Mouse (Mus musculus): Measurements from ENCODE around the gene Nkg7. TPM values are rescaled to one million over a fixed set of nuclear protein-coding genes. Genes with fewer than 3 reads are reported as not detected.

Nkg7 gene
- polyA plus RNA-seq (2021; fragmentation: Nextera tagmentation): 0.92 TPM in 1 of 2 replicates, not detected in the other
- long read RNA-seq, experiment 1: 0 reads
- long read RNA-seq, experiment 2: 0 reads

DNA sequence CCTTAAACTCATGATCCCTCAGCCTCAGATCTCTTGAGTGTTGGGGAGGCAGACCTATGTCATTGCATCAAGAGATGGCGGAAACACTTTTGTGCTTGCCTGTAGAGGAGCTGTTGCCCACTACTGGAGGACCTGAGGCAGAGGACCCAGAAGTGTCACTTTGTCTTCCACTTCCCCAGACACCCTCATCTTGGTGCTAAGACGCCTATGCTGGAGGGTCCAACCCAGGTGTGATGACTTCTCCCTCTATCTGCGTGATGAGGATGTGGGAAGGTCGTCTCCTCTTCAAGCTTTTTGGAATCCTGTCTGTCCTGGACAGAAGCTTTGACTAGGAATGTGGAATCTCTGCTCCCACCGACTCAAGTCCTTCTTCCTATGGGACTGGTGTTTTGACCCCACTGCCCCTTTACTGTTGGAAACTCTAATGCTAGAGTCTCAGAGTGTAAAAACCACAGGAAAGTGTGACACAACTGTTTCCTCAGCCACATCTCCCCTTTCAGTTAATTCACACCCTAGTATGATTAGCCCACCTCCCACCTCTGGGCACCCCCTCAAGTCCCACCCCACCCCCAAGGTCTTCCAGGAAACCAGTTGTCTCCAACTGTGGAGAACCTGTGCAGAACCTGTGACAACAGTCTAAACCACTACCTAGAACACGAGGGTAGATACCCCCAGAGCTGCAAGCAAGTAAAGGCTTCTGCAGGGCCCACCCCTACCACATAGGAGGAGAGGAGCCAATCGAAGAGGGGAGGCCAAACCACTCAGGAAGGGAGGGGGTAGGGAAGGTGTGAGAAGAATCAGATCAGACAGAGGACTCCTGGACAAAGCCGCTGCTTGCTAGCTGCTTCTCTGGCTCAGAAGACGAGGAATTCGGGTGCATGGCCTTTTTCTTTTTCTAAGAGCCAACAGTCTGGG lies at the start of gene Nkg7:
TSS of gene Nkg7 (plus strand) at position 733 of the 915 bp plus-strand sequence.

GRCm38 (mm10) chr7:43408131-43408553 lies 28.7 kb upstream of the Nkg7 start, which contains the start of gene Siglecg:
TSS of gene Siglecg (plus strand) at chr7:43408204.

DNA sequence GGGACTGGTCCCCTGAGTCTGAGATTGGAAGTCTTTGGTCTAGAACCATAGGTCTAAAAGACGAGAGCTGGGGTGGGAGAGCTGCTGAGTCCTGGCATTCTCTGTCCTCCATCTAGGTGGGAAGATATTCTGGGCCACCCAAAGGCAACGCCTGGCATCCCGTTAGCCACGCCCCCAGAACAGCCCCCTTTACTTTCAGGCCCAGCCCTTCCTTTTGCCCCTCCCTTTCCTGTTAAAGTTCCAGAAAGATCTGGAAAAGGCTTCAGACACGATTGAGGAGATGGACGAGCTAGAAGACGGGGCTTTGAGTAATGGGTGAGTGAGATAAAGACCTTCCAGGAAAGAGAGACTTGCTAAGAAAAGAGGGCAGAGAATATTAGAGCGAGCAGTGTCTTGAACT lies 9.5 kb upstream of the Nkg7 start, which contains the start of gene Lim2:
TSS of gene Lim2 (plus strand) at position 265 of the 400 bp plus-strand sequence.

DNA sequence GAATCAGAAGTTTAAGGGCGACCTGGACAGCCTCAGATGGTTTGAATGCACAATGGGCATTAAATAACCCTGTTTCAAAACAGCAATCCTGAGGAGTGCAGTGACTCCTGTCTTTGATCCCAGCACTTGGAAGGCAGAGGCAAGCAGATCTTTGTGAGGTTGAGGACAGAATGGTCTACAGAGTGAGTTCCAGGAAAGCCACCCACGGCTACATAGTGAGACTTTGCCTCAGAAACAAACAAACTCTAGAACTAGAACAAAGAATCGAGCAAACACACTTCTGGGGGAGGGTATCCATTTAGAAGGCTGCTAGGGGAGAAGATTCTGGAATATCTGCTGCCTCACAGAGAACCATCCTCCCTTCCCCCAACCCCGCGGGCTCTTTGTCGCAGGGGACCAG lies 3.6 kb downstream of the Nkg7 start, which contains the start of gene Cldnd2:
TSS of gene Cldnd2 (plus strand) at position 301 of the 400 bp plus-strand sequence.

GRCm38 (mm10) chr7:43443917-43444293 lies 7.0 kb downstream of the Nkg7 start, which contains the start of the genes Etfb and Gm45233:
TSS of gene Etfb (plus strand) at chr7:43444083.
TSS of gene Gm45233 (plus strand) at chr7:43444128.

DNA sequence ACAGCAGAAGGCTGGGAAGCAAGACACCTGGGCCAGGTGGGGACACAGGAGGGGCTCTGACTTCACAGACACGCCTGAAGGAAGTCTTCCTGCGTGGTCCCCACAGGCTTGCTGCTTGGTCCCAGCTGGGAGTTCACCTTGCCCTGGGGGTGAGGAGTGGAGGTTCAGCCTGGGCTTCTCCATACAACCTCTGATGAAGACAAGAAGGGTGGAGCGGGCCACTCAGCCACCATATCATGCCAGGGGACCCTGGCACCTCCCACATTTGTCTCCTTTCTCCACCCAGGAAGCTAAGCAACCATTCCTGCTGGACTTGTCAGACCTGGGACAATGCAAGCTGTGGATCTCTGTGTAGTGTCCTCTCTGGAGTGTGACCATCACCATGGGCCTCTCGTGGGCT lies 26.0 kb downstream of the Nkg7 start, which contains the start of gene Vsig10l:
TSS of gene Vsig10l (plus strand) at position 301 of the 400 bp plus-strand sequence.

Small RNA genes lying within 50 kb of the gene (microRNA-seq; reads per million reads assigned to microRNA genes)
- gene Mir7051: 1.3 reads per million

Other genes with a start within 250 kb of the Nkg7 start
- gene Zfp715, start 123.8 kb upstream of the Nkg7 start, polyA plus RNA-seq (2021; fragmentation: Nextera tagmentation): 4.5 and 7.9 TPM in 2 replicates
- gene Siglecf, start 85.7 kb upstream of the Nkg7 start, polyA plus RNA-seq (2021; fragmentation: Nextera tagmentation): 0.54 and 0.90 TPM in 2 replicates
- 0.05 TPM in 1 of 2 replicates, not detected in the other for gene Siglecg, start 28.9 kb upstream of the Nkg7 start, polyA plus RNA-seq (2021; fragmentation: Nextera tagmentation)
- gene Lim2, start 9.4 kb upstream of the Nkg7 start, polyA plus RNA-seq (2021; fragmentation: Nextera tagmentation): not detected in 2 replicates
- gene Cldnd2, start 3.7 kb downstream of the Nkg7 start, polyA plus RNA-seq (2021; fragmentation: Nextera tagmentation): not detected in 2 replicates
- 219 and 291 TPM in 2 replicates for gene Etfb, start 7.0 kb downstream of the Nkg7 start, polyA plus RNA-seq (2021; fragmentation: Nextera tagmentation)
- gene Gm45233, start 7.1 kb downstream of the Nkg7 start, polyA plus RNA-seq (2021; fragmentation: Nextera tagmentation): 0.33 and 0.38 TPM in 2 replicates
- gene Vsig10l, start 26.1 kb downstream of the Nkg7 start, polyA plus RNA-seq (2021; fragmentation: Nextera tagmentation): 1.4 and 1.5 TPM in 2 replicates
- gene Iglon5, start 53.0 kb downstream of the Nkg7 start, polyA plus RNA-seq (2021; fragmentation: Nextera tagmentation): 1.6 TPM in 2 replicates
- not detected in 2 replicates for gene 4931406B18Rik, start 68.9 kb downstream of the Nkg7 start, polyA plus RNA-seq (2021; fragmentation: Nextera tagmentation)
- gene Cd33, start 107.4 kb downstream of the Nkg7 start, polyA plus RNA-seq (2021; fragmentation: Nextera tagmentation): 4.6 and 7.2 TPM in 2 replicates
- 1.4 and 1.5 TPM in 2 replicates for gene Zfp658, start 125.2 kb downstream of the Nkg7 start, polyA plus RNA-seq (2021; fragmentation: Nextera tagmentation)
- gene Zfp719, start 142.5 kb downstream of the Nkg7 start, polyA plus RNA-seq (2021; fragmentation: Nextera tagmentation): 6.2 and 7.4 TPM in 2 replicates
- 0.13 and 0.19 TPM in 2 replicates for gene Zfp819, start 170.1 kb downstream of the Nkg7 start, polyA plus RNA-seq (2021; fragmentation: Nextera tagmentation)
- 0.09 TPM in 1 of 2 replicates, not detected in the other for gene Ceacam18, start 197.6 kb downstream of the Nkg7 start, polyA plus RNA-seq (2021; fragmentation: Nextera tagmentation)
- gene Siglece, start 223.1 kb downstream of the Nkg7 start, polyA plus RNA-seq (2021; fragmentation: Nextera tagmentation): 0.36 and 0.55 TPM in 2 replicates
- 7.8 and 8.8 TPM in 2 replicates for gene Ctu1, start 234.9 kb downstream of the Nkg7 start, polyA plus RNA-seq (2021; fragmentation: Nextera tagmentation)